Mouse (Mus musculus): ENCODE results near the gene Midn. TPM values are rescaled to one million over a fixed set of nuclear protein-coding genes. Genes with fewer than 3 reads are reported as not detected.
A peak's percentile ranks its signal among the peaks of the same experiment; 100 is the strongest.

Midn gene
- total RNA-seq, 2 experiments from 2014 or later: 34.3 to 39.8 TPM

- H3K4me3 ChIP-seq: peak overlapping the region; percentile 81; the same call in 1 of the 2 replicates
- intact Hi-C loops (cut with DNase I): no loop called here
- no peak overlapping the region for H3K27ac ChIP-seq
- no peak for TF ChIP-seq CTCF (IDR thresholded peaks at IDR 0.05)
- DNase-seq: no peak
Observed at GRCm38 (mm10) chr10:80180288-80180687, 32.2 kb downstream of the Midn start.

GRCm38 (mm10) chr10:80180823-80181222 lies 32.8 kb downstream of the Midn start:
- no peak for DNase-seq
- Histone ChIP-seq H3K4me3 (no peak overlapping the region), H3K27ac (no peak overlapping the region)
- no peak for TF ChIP-seq CTCF (IDR thresholded peaks at IDR 0.05)
- intact Hi-C loops (cut with DNase I): no loop called here

GRCm38 (mm10) chr10:80182547-80182946 lies 34.5 kb downstream of the Midn start:
- TF ChIP-seq CTCF (IDR thresholded peaks at IDR 0.05): no peak
- DNase-seq: no peak
- Histone ChIP-seq H3K27ac (no peak overlapping the region), H3K4me3 (no peak overlapping the region)
- intact Hi-C loops (cut with DNase I): no loop called here

- TF ChIP-seq CTCF (IDR thresholded peaks at IDR 0.05): no peak
- intact Hi-C loops (cut with DNase I): no loop called here
- DNase-seq: no peak
- Histone ChIP-seq H3K4me3 (no peak overlapping the region), H3K27ac (no peak overlapping the region)
Observed at GRCm38 (mm10) chr10:80186649-80187048, 38.6 kb downstream of the Midn start.

- DNase-seq: no peak
- intact Hi-C loops (cut with DNase I): no loop called here
- H3K4me3 ChIP-seq: no peak overlapping the region
- no peak overlapping the region for H3K27ac ChIP-seq
- no peak for TF ChIP-seq CTCF (IDR thresholded peaks at IDR 0.05)
Observed at GRCm38 (mm10) chr10:80187739-80188138, 39.7 kb downstream of the Midn start.

- intact Hi-C loops (cut with DNase I): no loop called here
- DNase-seq: no peak
- Histone ChIP-seq H3K4me3 (no peak overlapping the region), H3K27ac (no peak overlapping the region)
- no peak for TF ChIP-seq CTCF (IDR thresholded peaks at IDR 0.05)
Observed at GRCm38 (mm10) chr10:80188453-80189024, 40.5 kb downstream of the Midn start.

GRCm38 (mm10) chr10:80189999-80190398 lies 41.9 kb downstream of the Midn start:
- Histone ChIP-seq H3K4me3 (peak overlapping the region; percentile 68), H3K27ac (no peak overlapping the region)
- no peak for TF ChIP-seq CTCF (IDR thresholded peaks at IDR 0.05)
- no peak for DNase-seq
- intact Hi-C loops (cut with DNase I): no loop called here

GRCm38 (mm10) chr10:80190491-80191051 lies 42.5 kb downstream of the Midn start:
- peak overlapping the region; percentile 68 for H3K4me3 ChIP-seq
- H3K27ac ChIP-seq: peak overlapping the region; percentile 6
- intact Hi-C loops (cut with DNase I): no loop called here
- TF ChIP-seq CTCF (IDR thresholded peaks at IDR 0.05): no peak
- peak; percentile 42 for DNase-seq

GRCm38 (mm10) chr10:80193976-80194375 lies 45.9 kb downstream of the Midn start:
- Histone ChIP-seq H3K27ac (no peak overlapping the region), H3K4me3 (no peak overlapping the region)
- DNase-seq: no peak
- intact Hi-C loops (cut with DNase I): no loop called here
- no peak for TF ChIP-seq CTCF (IDR thresholded peaks at IDR 0.05)

GRCm38 (mm10) chr10:80194441-80194840 lies 46.4 kb downstream of the Midn start:
- TF ChIP-seq CTCF (IDR thresholded peaks at IDR 0.05): no peak
- no peak overlapping the region for H3K4me3 ChIP-seq
- intact Hi-C loops (cut with DNase I): no loop called here
- DNase-seq: no peak
- no peak overlapping the region for H3K27ac ChIP-seq

GRCm38 (mm10) chr10:80196167-80196566 lies 48.1 kb downstream of the Midn start:
- no peak for TF ChIP-seq CTCF (IDR thresholded peaks at IDR 0.05)
- intact Hi-C loops (cut with DNase I): no loop called here
- Histone ChIP-seq H3K4me3 (no peak overlapping the region), H3K27ac (no peak overlapping the region)
- DNase-seq: no peak

- intact Hi-C loops (cut with DNase I): no loop called here
- DNase-seq: no peak
- H3K4me3 ChIP-seq: no peak overlapping the region
- no peak overlapping the region for H3K27ac ChIP-seq
- TF ChIP-seq CTCF (IDR thresholded peaks at IDR 0.05): no peak
Observed at GRCm38 (mm10) chr10:80196778-80197581, 48.9 kb downstream of the Midn start.

GRCm38 (mm10) chr10:80199440-80200008 lies 51.5 kb downstream of the Midn start:
- intact Hi-C loops (cut with DNase I): loop anchor here (1.0 to 2.0 kb wide), 3 partner anchors 24 to 46 kb away; partner anchors contain the start of gene Mum1
- DNase-seq: peak; percentile 85
- Histone ChIP-seq H3K27ac (no peak overlapping the region), H3K4me3 (no peak overlapping the region)
- TF ChIP-seq CTCF (IDR thresholded peaks at IDR 0.05): peak; percentile 99

Data from gastrocnemius, adult 2 months (tissue).